Mouse (Mus musculus) ES-E14 (cell line): ENCODE data around the gene Gramd1a.

ENCODE experiments used
- CHD2 ChIP-seq: IDR thresholded peaks from 2 replicates; pipeline ENCODE4 v1.6.1; 2014; ENCODE audit warnings: mild to moderate bottlenecking, low read depth, low read length, inconsistent platforms
- HCFC1 ChIP-seq: IDR thresholded peaks from 2 replicates; pipeline ENCODE4 v1.6.1; 2012; ENCODE audit warnings: low read length, inconsistent platforms, borderline replicate concordance; ENCODE audit not compliant: insufficient read depth
- MAFK ChIP-seq: IDR thresholded peaks from 2 replicates; pipeline ENCODE4 v1.6.1; 2014; ENCODE audit warnings: mild to moderate bottlenecking, low read depth, low read length, inconsistent platforms; ENCODE audit not compliant: insufficient read depth
- ZNF384 ChIP-seq: IDR thresholded peaks from 2 replicates; pipeline ENCODE4 v1.6.1; 2012; ENCODE audit warnings: low read depth, low read length, inconsistent platforms

DNA sequence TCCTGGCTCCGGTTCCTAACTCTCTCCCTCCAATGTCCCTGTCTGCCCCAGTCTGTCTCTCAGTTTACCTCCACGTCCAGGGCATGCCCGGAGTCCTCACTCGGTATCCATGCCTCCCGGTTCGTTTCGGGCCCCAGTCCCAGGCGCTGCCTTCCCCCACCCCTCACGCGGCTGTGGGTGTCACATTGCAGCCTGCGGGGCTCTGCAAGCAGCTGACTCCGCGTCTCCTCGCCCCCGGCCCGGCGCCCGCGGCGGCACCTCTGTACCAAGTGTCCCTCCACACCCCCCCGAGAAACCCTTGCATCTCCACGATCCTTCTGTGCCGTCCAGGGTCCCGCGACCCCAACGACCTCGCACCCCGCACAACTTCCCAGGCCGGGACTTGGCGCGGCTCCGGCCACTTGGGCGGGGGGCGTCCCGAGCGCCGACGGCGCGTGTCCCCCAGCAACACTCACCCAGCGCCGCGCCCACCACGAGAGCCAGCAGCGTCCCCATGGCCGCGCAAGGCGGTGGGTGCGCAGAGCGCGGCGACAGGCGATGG, 29.4 kb downstream of the Gramd1a start:
- no peak for TF ChIP-seq HCFC1
- no peak for TF ChIP-seq MAFK
- no peak for TF ChIP-seq CHD2
- no peak for TF ChIP-seq ZNF384
